Mouse (Mus musculus) spleen, postnatal 36 days (tissue): Measurements from ENCODE around the gene Gm10197.

ENCODE experiments used
- DNase-seq, 2 experiments: peaks; one replicate each; pipeline ENCODE4 v3.0.0; 2022; ENCODE audit warnings: low spot score in 2 of 2, mixed read lengths in 1 of 2

Gene Gm10197

GRCm38 (mm10) chr19:53359160-53360033 is 12.2 kb downstream of the Gm10197 start:
- no peak for DNase-seq

GRCm38 (mm10) chr19:53355065-53355464 is 16.5 kb downstream of the Gm10197 start:
- DNase-seq = no peak

- no peak for DNase-seq
These were observed 17.1 kb downstream of the Gm10197 start for GRCm38 (mm10) chr19:53354271-53355000.

GRCm38 (mm10) chr19:53353864-53354263 is 17.7 kb downstream of the Gm10197 start:
- DNase-seq = no peak

- DNase-seq = no peak
These were observed 25.8 kb downstream of the Gm10197 start for GRCm38 (mm10) chr19:53345766-53346165.

GRCm38 (mm10) chr19:53344062-53344461 is 27.5 kb downstream of the Gm10197 start:
- no peak for DNase-seq

- no peak for DNase-seq
These were observed 28.2 kb downstream of the Gm10197 start for GRCm38 (mm10) chr19:53343174-53343881.

- no peak for DNase-seq
These were observed 31.1 kb downstream of the Gm10197 start for GRCm38 (mm10) chr19:53340423-53340822.

GRCm38 (mm10) chr19:53335241-53335640 is 36.3 kb downstream of the Gm10197 start:
- no peak for DNase-seq

- DNase-seq = no peak
These were observed 37.8 kb downstream of the Gm10197 start for GRCm38 (mm10) chr19:53333730-53334129.

GRCm38 (mm10) chr19:53331882-53332500 is 39.6 kb downstream of the Gm10197 start:
- DNase-seq = no peak

- DNase-seq = peak; percentile 62 to 65
These were observed 41.6 kb downstream of the Gm10197 start for GRCm38 (mm10) chr19:53329992-53330381.

- peak; percentile 82 to 88 for DNase-seq
These were observed 42.2 kb downstream of the Gm10197 start for GRCm38 (mm10) chr19:53329221-53329991.

GRCm38 (mm10) chr19:53328116-53328515 is 43.5 kb downstream of the Gm10197 start:
- peak; percentile 26 to 41 for DNase-seq

- DNase-seq = peak; percentile 49 to 69
These were observed 45.8 kb downstream of the Gm10197 start for GRCm38 (mm10) chr19:53325578-53326295.

GRCm38 (mm10) chr19:53324866-53325265 is 46.7 kb downstream of the Gm10197 start:
- no peak for DNase-seq

- DNase-seq = no peak
These were observed 49.0 kb downstream of the Gm10197 start for GRCm38 (mm10) chr19:53322438-53323048.
